ENCODE assay signal across 9 mouse cellular contexts in genomic region chr13:94451229-94451628, GRCm38 (mm10).
DNase-seq lines count a peak whose midpoint lies in the region; ATAC-seq and TF ChIP-seq lines count a peak whose summit lies in the region.
"Had no signal": no experiment of that assay in that cellular context is flagged by ENCODE, and none has a peak within 500 bp of the region (broad histone marks: within the 10 kb centered on the region; RNA-seq: fewer than 3 reads in every experiment).

No protein-coding gene starts in this region.

- no peaks in the 10 kb centered on the region for H3K9me3 ChIP-seq in forebrain, postnatal 0 days (ENCODE audit: low read length)

- H3K9ac ChIP-seq in forebrain, postnatal 0 days, result no peak overlapping the region

- peak; percentile 42 for DNase-seq in ovary, postnatal 36 days (ENCODE audit: low spot score)
- DNase-seq in ovary, postnatal 10 days (ENCODE audit: low spot score), result no peak
- peak; percentile 86 for DNase-seq in brain, embryonic 14.5 days (ENCODE audit: low read depth)
- DNase-seq in forebrain, postnatal 0 days, result peak; percentile 74
- peak; percentile 44 to 70 for DNase-seq in layer of hippocampus, adult 18-20 months (ENCODE audit: low spot score in 2 of 2)
- peak; percentile 53 for DNase-seq in right cerebral cortex, postnatal 4 days
- no peak for DNase-seq in urinary bladder, adult 18-20 months (ENCODE audit: low spot score in 2 of 2)

- no peak overlapping the region for H3K4me2 ChIP-seq in forebrain, postnatal 0 days (ENCODE audit: low read depth)

- no peaks in the 10 kb centered on the region for H3K27me3 ChIP-seq in forebrain, postnatal 0 days (ENCODE audit: insufficient read depth, low read length)

- TF ChIP-seq CTCF in brain, embryonic 14.5 days (IDR thresholded peaks at IDR 0.05; ENCODE audit: borderline replicate concordance, extremely low read depth, insufficient read depth, insufficient read length), result peak; percentile 84
- TF ChIP-seq CTCF in forebrain, postnatal 0 days (IDR thresholded peaks at IDR 0.05; ENCODE audit: low read depth), result peak; percentile 80

- no peaks in the 10 kb centered on the region for H3K4me1 ChIP-seq in forebrain, postnatal 0 days (ENCODE audit: insufficient read depth)

- WGBS in forebrain, postnatal 0 days, result 42% methylated on average over 6 of the region's 6 CpGs

- H3K36me3 ChIP-seq in forebrain, postnatal 0 days (ENCODE audit: insufficient read depth), result peaks cover 4% of the 10 kb centered on the region; the same call in 1 of the 2 replicates

- TF ChIP-seq POLR2A in brain, embryonic 14.5 days (IDR thresholded peaks at IDR 0.05; ENCODE audit: borderline replicate concordance, extremely low read depth, insufficient read depth, insufficient read length, poor library complexity, severe bottlenecking), result no peak

- no peak overlapping the region for H3K4me3 ChIP-seq in forebrain, postnatal 0 days (ENCODE audit: low read depth, low read length)
- H3K4me3 ChIP-seq: myocyte had no signal

- ATAC-seq in forebrain, postnatal 0 days, result peak; percentile 69
- peak; percentile 49 for ATAC-seq in megakaryocyte, adult 5-6 weeks (ENCODE audit: poor library complexity, severe bottlenecking)

- no peak overlapping the region for H3K27ac ChIP-seq in forebrain, postnatal 0 days (ENCODE audit: low read depth, low read length)

Comparison
In these comparisons a context has a peak if more than half of its experiments do, and no peak if none do; other contexts are left out.
1. DNase-seq: peak in ovary, postnatal 36 days (single experiment), brain, embryonic 14.5 days (single experiment), forebrain, postnatal 0 days (single experiment), layer of hippocampus, adult 18-20 months (2 of 2) and right cerebral cortex, postnatal 4 days (single experiment); none in ovary, postnatal 10 days (single experiment) and urinary bladder, adult 18-20 months (0 of 2).